Mouse (Mus musculus) MEL (cell line): ENCODE measurements at regions not wholly inside any gene's neighbourhood (a gene's known extent, or its start where the extent isn't known, plus 50 kb on each side); places are given as distances from the start of the nearest gene placed in this dataset.

Experiments
- CTCF ChIP-seq, 3 experiments: IDR thresholded peaks in 2 of 3; conservative IDR thresholded peaks in 1 of 3; 2 replicates each; pipeline ENCODE4 v1.5.1; 2011 to 2012; ENCODE audit warnings: low read length in 3 of 3, low read depth in 2 of 3, mild to moderate bottlenecking in 2 of 3, improper control_type of control experiment in 1 of 3, inconsistent platforms in 1 of 3, mixed read lengths in 1 of 3, moderate library complexity in 1 of 3; ENCODE audit not compliant: control insufficient read depth in 1 of 3, insufficient read depth in 1 of 3, poor library complexity in 1 of 3, severe bottlenecking in 1 of 3
- ELF1 ChIP-seq: IDR thresholded peaks from 2 replicates; pipeline ENCODE4 v1.6.1; 2014; ENCODE audit warnings: low read depth, mild to moderate bottlenecking, inconsistent platforms, low read length, improper control_type of control experiment, moderate library complexity
- EP300 ChIP-seq, 2 experiments: IDR thresholded peaks; 2 replicates each; pipeline ENCODE4 v1.6.1; 2011; ENCODE audit warnings: improper control_type of control experiment in 2 of 2, low read length in 2 of 2, low read depth in 1 of 2, mild to moderate bottlenecking in 1 of 2
- ETS1 ChIP-seq: IDR thresholded peaks from 2 replicates; pipeline ENCODE4 v1.6.1; 2012; ENCODE audit warnings: low read depth, mild to moderate bottlenecking, inconsistent platforms, low read length, improper control_type of control experiment, moderate library complexity
- GABPA ChIP-seq: IDR thresholded peaks from 2 replicates; pipeline ENCODE4 v1.6.1; 2012; ENCODE audit warnings: low read depth, mild to moderate bottlenecking, inconsistent platforms, low read length, improper control_type of control experiment, moderate library complexity
- GATA1 ChIP-seq: IDR thresholded peaks from 2 replicates; pipeline ENCODE4 v1.6.1; 2011; ENCODE audit warnings: low read depth, low read length, improper control_type of control experiment
- MAFK ChIP-seq: IDR thresholded peaks from 2 replicates; pipeline ENCODE4 v1.6.1; 2011; ENCODE audit warnings: low read depth, mild to moderate bottlenecking, low read length, improper control_type of control experiment, borderline replicate concordance
- POLR2A ChIP-seq, 2 experiments: IDR thresholded peaks; 2 replicates each; pipeline ENCODE4 v1.6.1; 2011 to 2012; ENCODE audit warnings: low read length in 2 of 2, mild to moderate bottlenecking in 2 of 2, control low read depth in 1 of 2, improper control_type of control experiment in 1 of 2, low read depth in 1 of 2, moderate library complexity in 1 of 2; ENCODE audit not compliant: control insufficient read depth in 1 of 2, insufficient read depth in 1 of 2, poor library complexity in 1 of 2
- ZC3H11A ChIP-seq: IDR thresholded peaks from 2 replicates; pipeline ENCODE4 v1.6.1; 2012; ENCODE audit warnings: low read depth, mild to moderate bottlenecking, inconsistent platforms, low read length, improper control_type of control experiment

- no peak for TF ChIP-seq POLR2A (IDR thresholded peaks at IDR 0.05; ENCODE audit: control insufficient read depth in 1 of 2, insufficient read depth in 1 of 2, low read depth in 1 of 2, low read length in 2 of 2, poor library complexity in 1 of 2)
- no peak for TF ChIP-seq GATA1
- TF ChIP-seq CTCF (IDR thresholded peaks at IDR 0.05 in 2 of 3, conservative IDR thresholded peaks at IDR 0.05 in 1 of 3; ENCODE audit: control insufficient read depth in 1 of 3, insufficient read depth in 1 of 3, low read depth in 2 of 3, low read length in 3 of 3, poor library complexity in 1 of 3, severe bottlenecking in 1 of 3) = no peak
- no peak for TF ChIP-seq ETS1
- no peak for TF ChIP-seq ZC3H11A
- TF ChIP-seq MAFK = no peak
- no peak for TF ChIP-seq EP300 (IDR thresholded peaks at IDR 0.05; ENCODE audit: low read depth in 1 of 2, low read length in 2 of 2)
- TF ChIP-seq GABPA = no peak
- no peak for TF ChIP-seq ELF1
Observed at GRCm38 (mm10) chr3:42065093-42065935, 322.9 kb downstream of the D3Ertd751e start.
